8 mouse cellular contexts compared by ENCODE assay signal in genomic region chr11:77953671-77954070, GRCm38 (mm10). TPM values are rescaled to one million over a fixed set of nuclear protein-coding genes. Genes with fewer than 3 reads are reported as not detected.
DNase-seq lines count a peak whose midpoint lies in the region; ATAC-seq and TF ChIP-seq lines count a peak whose summit lies in the region.

No protein-coding gene starts in this region.

- ATAC-seq in kidney, embryonic 15.5 days (replicated peaks; ENCODE audit: low FRiP score), result no peak
- peak; percentile 50; the same call in 1 of the 2 replicates for ATAC-seq in erythroid progenitor cell, adult 5-6 weeks (replicated peaks; ENCODE audit: low FRiP score, poor library complexity, severe bottlenecking)
- no peak for ATAC-seq in midbrain, postnatal 0 days (ENCODE audit: low FRiP score)
- no peak for ATAC-seq in heart, embryonic 11.5 days (replicated peaks; ENCODE audit: insufficient number of reproducible peaks, low FRiP score, low TSS enrichment)

- TF ChIP-seq CTCF in MEL (IDR thresholded peaks at IDR 0.05 in 2 of 3, conservative IDR thresholded peaks at IDR 0.05 in 1 of 3; ENCODE audit: control insufficient read depth in 1 of 3, insufficient read depth in 1 of 3, low read depth in 2 of 3, low read length in 3 of 3, poor library complexity in 1 of 3, severe bottlenecking in 1 of 3), result peak; percentile 66 to 90 (median 68)
- peak; percentile 50 for TF ChIP-seq CTCF in midbrain, postnatal 0 days (IDR thresholded peaks at IDR 0.05)

- no peaks in the 10 kb centered on the region for H3K9me3 ChIP-seq in kidney, embryonic 15.5 days (replicated peaks)
- H3K9me3 ChIP-seq in MEL (replicated peaks; ENCODE audit: insufficient read depth, low read length), result no peaks in the 10 kb centered on the region
- no peaks in the 10 kb centered on the region for H3K9me3 ChIP-seq in midbrain, postnatal 0 days (ENCODE audit: low read length)
- no peaks in the 10 kb centered on the region for H3K9me3 ChIP-seq in heart, embryonic 11.5 days (replicated peaks; ENCODE audit: control insufficient read depth, low read length)
- no peaks in the 10 kb centered on the region for H3K9me3 ChIP-seq in heart, embryonic 10.5 days

- H3K9ac ChIP-seq in kidney, embryonic 15.5 days, result no peak overlapping the region
- no peak overlapping the region for H3K9ac ChIP-seq in MEL (ENCODE audit: control insufficient read depth, low read depth, low read length, poor library complexity, severe bottlenecking)
- H3K9ac ChIP-seq in midbrain, postnatal 0 days (replicated peaks; ENCODE audit: low read length, poor library complexity, severe bottlenecking), result no peak overlapping the region
- H3K9ac ChIP-seq in heart, embryonic 11.5 days (ENCODE audit: low read depth, low read length), result no peak overlapping the region

- no peak overlapping the region for H3K4me2 ChIP-seq in kidney, embryonic 15.5 days
- H3K4me2 ChIP-seq in midbrain, postnatal 0 days (ENCODE audit: low read depth, low read length, poor library complexity, severe bottlenecking), result no peak overlapping the region
- no peak overlapping the region for H3K4me2 ChIP-seq in heart, embryonic 11.5 days

- TF ChIP-seq RAD21 in MEL (IDR thresholded peaks at IDR 0.05; ENCODE audit: low read depth, low read length), result peak; percentile 32

- H3K79me2 ChIP-seq in MEL (ENCODE audit: control insufficient read depth, insufficient read depth, low read length, poor library complexity), result no peaks in the 10 kb centered on the region

- TF ChIP-seq POLR2A in MEL (IDR thresholded peaks at IDR 0.05; ENCODE audit: control insufficient read depth in 1 of 2, insufficient read depth in 1 of 2, low read depth in 1 of 2, low read length in 2 of 2, poor library complexity in 1 of 2), result no peak

- H3K27me3 ChIP-seq in kidney, embryonic 15.5 days, result peaks cover 86% of the 10 kb centered on the region
- H3K27me3 ChIP-seq in MEL (ENCODE audit: control insufficient read depth in 1 of 2, insufficient read depth in 2 of 2, low read length in 2 of 2), result peaks cover 15 to 17% of the 10 kb centered on the region in 2 experiments
- H3K27me3 ChIP-seq in midbrain, postnatal 0 days (ENCODE audit: insufficient read depth, low read length), result no peaks in the 10 kb centered on the region
- peaks cover 35% of the 10 kb centered on the region for H3K27me3 ChIP-seq in heart, embryonic 11.5 days (ENCODE audit: control insufficient read depth, insufficient read depth, low read length)
- peaks cover 85% of the 10 kb centered on the region for H3K27me3 ChIP-seq in heart, embryonic 10.5 days (ENCODE audit: insufficient read depth, poor library complexity, severe bottlenecking)

- WGBS in kidney, embryonic 15.5 days, result 37% methylated on average over 9 of the region's 9 CpGs
- 60% methylated on average over 9 of the region's 9 CpGs for WGBS in midbrain, postnatal 0 days
- 26% methylated on average over 9 of the region's 9 CpGs for WGBS in heart, embryonic 11.5 days (ENCODE audit: insufficient replicate concordance)
- 26% methylated on average over 9 of the region's 9 CpGs for WGBS in heart, embryonic 10.5 days

- TF ChIP-seq EP300 in MEL (IDR thresholded peaks at IDR 0.05; ENCODE audit: low read depth in 1 of 2, low read length in 2 of 2), result no peak

- no peak overlapping the region for H3K4me3 ChIP-seq in kidney, embryonic 15.5 days (replicated peaks)
- H3K4me3 ChIP-seq in MEL (ENCODE audit: control insufficient read depth in 1 of 2, insufficient read depth in 1 of 2, low read depth in 2 of 2, low read length in 2 of 2), result no peak overlapping the region
- no peak overlapping the region for H3K4me3 ChIP-seq in midbrain, postnatal 0 days (ENCODE audit: low read depth, low read length)
- no peak overlapping the region for H3K4me3 ChIP-seq in heart, embryonic 11.5 days (ENCODE audit: low read depth, low read length)
- H3K4me3 ChIP-seq in heart, embryonic 10.5 days, result no peak overlapping the region

- H3K27ac ChIP-seq in kidney, embryonic 15.5 days, result no peak overlapping the region
- no peak overlapping the region for H3K27ac ChIP-seq in MEL (ENCODE audit: control insufficient read depth, low read depth, low read length)
- H3K27ac ChIP-seq in midbrain, postnatal 0 days (ENCODE audit: low read depth, low read length), result no peak overlapping the region
- no peak overlapping the region for H3K27ac ChIP-seq in heart, embryonic 11.5 days (ENCODE audit: low read depth, low read length)
- H3K27ac ChIP-seq in heart, embryonic 10.5 days, result no peak overlapping the region

- peak; percentile 50 for DNase-seq in kidney, adult 18-20 months
- peak; percentile 53 for DNase-seq in MEL (ENCODE audit: low read depth, low spot score)
- no peak for DNase-seq in midbrain, postnatal 0 days (ENCODE audit: low spot score)
- no peak for DNase-seq in urinary bladder, adult 2 months (ENCODE audit: low spot score)
- no peak for DNase-seq in heart, embryonic 10.5 days (ENCODE audit: low spot score)

- no peaks in the 10 kb centered on the region for H3K4me1 ChIP-seq in kidney, embryonic 15.5 days
- peaks cover 0 to 21% of the 10 kb centered on the region in 2 experiments; a peak in 3 of 4 replicates for H3K4me1 ChIP-seq in MEL (ENCODE audit: control insufficient read depth in 1 of 2, insufficient read depth in 2 of 2, low read length in 2 of 2)
- no peaks in the 10 kb centered on the region for H3K4me1 ChIP-seq in midbrain, postnatal 0 days (ENCODE audit: insufficient read depth, low read length)
- H3K4me1 ChIP-seq in heart, embryonic 11.5 days (ENCODE audit: control insufficient read depth, insufficient read depth, low read length), result no peaks in the 10 kb centered on the region
- H3K4me1 ChIP-seq in heart, embryonic 10.5 days, result peaks cover 1% of the 10 kb centered on the region

- H3K36me3 ChIP-seq in kidney, embryonic 15.5 days, result no peaks in the 10 kb centered on the region
- peaks cover 0 to 8% of the 10 kb centered on the region in 2 experiments; a peak in 2 of 4 replicates for H3K36me3 ChIP-seq in MEL (ENCODE audit: control insufficient read depth in 1 of 2, insufficient read depth in 2 of 2, low read length in 2 of 2)
- H3K36me3 ChIP-seq in midbrain, postnatal 0 days (ENCODE audit: insufficient read depth, low read length), result peaks cover 12% of the 10 kb centered on the region
- no peaks in the 10 kb centered on the region for H3K36me3 ChIP-seq in heart, embryonic 11.5 days (ENCODE audit: control insufficient read depth, insufficient read depth, low read length)
- H3K36me3 ChIP-seq in heart, embryonic 10.5 days, result no peaks in the 10 kb centered on the region

TF ChIP-seq in MEL, 35 proteins besides CTCF, POLR2A, EP300 and RAD21:
- TF ChIP-seq ETS1 (IDR thresholded peaks at IDR 0.05; ENCODE audit: low read depth, low read length) (no peak), SMC3 (IDR thresholded peaks at IDR 0.05; ENCODE audit: low read depth, low read length) (0 out of 2 replicates have a peak, but pooled peaks have one; percentile 17)

RNA-seq across cellular contexts. Expression of gene Sez6, which starts 23.1 kb away (rescaled TPM):
- polyA plus RNA-seq in kidney, embryonic 15.5 days (2015; fragmentation: Nextera tagmentation; extraction: Ambion mirVana), result 0.44 TPM in 1 of 2 replicates, not detected in the other
- 0.04 and 0.07 TPM in 2 replicates for total RNA-seq in MEL (2012; rRNA removed)
- polyA plus RNA-seq in MEL (2012; ENCODE audit: insufficient read depth in 1 of 2, insufficient read length in 2 of 2, low read depth in 1 of 2, low replicate concordance in 2 of 2, missing spikeins in 1 of 2), result not detected
- not detected in 2 replicates for total RNA-seq in erythroid progenitor cell, adult 5-6 weeks (2015; ENCODE audit: low replicate concordance)
- not detected in 2 replicates for total RNA-seq in erythroid progenitor cell, adult 5-6 weeks (2017; ENCODE audit: low replicate concordance)
- 160 and 173 TPM in 2 replicates for total RNA-seq in midbrain, postnatal 0 days (2014; rRNA removed)
- polyA plus RNA-seq in midbrain, postnatal 0 days (2015; fragmentation: Nextera tagmentation; extraction: Ambion mirVana), result 121 and 125 TPM in 2 replicates
- polyA plus RNA-seq in urinary bladder, adult 2 months (2012; rRNA removed), result 0.09 and 0.21 TPM in 2 replicates
- 0.09 TPM in 1 of 2 replicates, not detected in the other for polyA plus RNA-seq in heart, embryonic 11.5 days (2014; fragmentation: Nextera tagmentation; extraction: Ambion mirVana)
- polyA plus RNA-seq in heart, embryonic 10.5 days (2016; fragmentation: Nextera tagmentation; extraction: Ambion mirVana), result 0.05 and 0.30 TPM in 2 replicates

RNA-seq across cellular contexts. Expression of gene Phf12, which starts 28.9 kb away (rescaled TPM):
- 15.0 and 20.5 TPM in 2 replicates for polyA plus RNA-seq in kidney, embryonic 15.5 days (2015; fragmentation: Nextera tagmentation; extraction: Ambion mirVana)
- total RNA-seq in MEL (2012; rRNA removed), result 19.2 and 20.7 TPM in 2 replicates
- 10 to 100 TPM; 43.8 to 56.9 TPM for polyA plus RNA-seq in MEL (2012; ENCODE audit: insufficient read depth in 1 of 2, insufficient read length in 2 of 2, low read depth in 1 of 2, low replicate concordance in 2 of 2, missing spikeins in 1 of 2)
- 45.7 and 92.3 TPM in 2 replicates for total RNA-seq in erythroid progenitor cell, adult 5-6 weeks (2015; ENCODE audit: low replicate concordance)
- 27.2 and 39.9 TPM in 2 replicates for total RNA-seq in erythroid progenitor cell, adult 5-6 weeks (2017; ENCODE audit: low replicate concordance)
- total RNA-seq in midbrain, postnatal 0 days (2014; rRNA removed), result 31.6 and 53.9 TPM in 2 replicates
- polyA plus RNA-seq in midbrain, postnatal 0 days (2015; fragmentation: Nextera tagmentation; extraction: Ambion mirVana), result 9.3 and 9.9 TPM in 2 replicates
- polyA plus RNA-seq in urinary bladder, adult 2 months (2012; rRNA removed), result 36.4 and 53.7 TPM in 2 replicates
- 9.1 and 14.2 TPM in 2 replicates for polyA plus RNA-seq in heart, embryonic 11.5 days (2014; fragmentation: Nextera tagmentation; extraction: Ambion mirVana)
- 13.2 and 20.0 TPM in 2 replicates for polyA plus RNA-seq in heart, embryonic 10.5 days (2016; fragmentation: Nextera tagmentation; extraction: Ambion mirVana)

RNA-seq across cellular contexts. Expression of gene Pipox, which starts 59.8 kb away (rescaled TPM):
- 8.7 and 10.8 TPM in 2 replicates for polyA plus RNA-seq in kidney, embryonic 15.5 days (2015; fragmentation: Nextera tagmentation; extraction: Ambion mirVana)
- total RNA-seq in MEL (2012; rRNA removed), result not detected in 2 replicates
- polyA plus RNA-seq in MEL (2012; ENCODE audit: insufficient read depth in 1 of 2, insufficient read length in 2 of 2, low read depth in 1 of 2, low replicate concordance in 2 of 2, missing spikeins in 1 of 2), result not detected
- total RNA-seq in erythroid progenitor cell, adult 5-6 weeks (2015; ENCODE audit: low replicate concordance), result not detected in 2 replicates
- not detected in 2 replicates for total RNA-seq in erythroid progenitor cell, adult 5-6 weeks (2017; ENCODE audit: low replicate concordance)
- total RNA-seq in midbrain, postnatal 0 days (2014; rRNA removed), result 3.4 and 3.6 TPM in 2 replicates
- 3.8 and 5.1 TPM in 2 replicates for polyA plus RNA-seq in midbrain, postnatal 0 days (2015; fragmentation: Nextera tagmentation; extraction: Ambion mirVana)
- polyA plus RNA-seq in urinary bladder, adult 2 months (2012; rRNA removed), result 0.37 and 0.66 TPM in 2 replicates
- 1.8 and 2.4 TPM in 2 replicates for polyA plus RNA-seq in heart, embryonic 11.5 days (2014; fragmentation: Nextera tagmentation; extraction: Ambion mirVana)
- 2.0 and 3.0 TPM in 2 replicates for polyA plus RNA-seq in heart, embryonic 10.5 days (2016; fragmentation: Nextera tagmentation; extraction: Ambion mirVana)

Comparison
In these comparisons a context has a peak if more than half of its experiments do, and no peak if none do; other contexts are left out.
1. DNase-seq: peak in kidney, adult 18-20 months (single experiment) and MEL (single experiment); none in midbrain, postnatal 0 days (single experiment), urinary bladder, adult 2 months (single experiment) and heart, embryonic 10.5 days (single experiment).